Mouse (Mus musculus): ENCODE measurements around the gene Adora3.

Adora3 gene

GRCm38 (mm10) chr3:105870558-105870957, at the start of gene Adora3, which contains the start of gene Tmigd3:
Adora3 (plus strand) TSS chr3:105870858.
Tmigd3 (plus strand) TSS chr3:105870903.
- no peak for DNase-seq (ENCODE audit: low read depth, low spot score)

- no peak for DNase-seq (ENCODE audit: low read depth, low spot score)
Measured at GRCm38 (mm10) chr3:105821504-105821903, 49.2 kb upstream of the Adora3 start.

- no peak for DNase-seq (ENCODE audit: low read depth, low spot score)
Measured at GRCm38 (mm10) chr3:105823609-105824008, 47.0 kb upstream of the Adora3 start.

GRCm38 (mm10) chr3:105824103-105824502, 46.6 kb upstream of the Adora3 start:
- DNase-seq (ENCODE audit: low read depth, low spot score) = no peak

GRCm38 (mm10) chr3:105824704-105825103, 46.0 kb upstream of the Adora3 start:
- DNase-seq (ENCODE audit: low read depth, low spot score) = no peak

- no peak for DNase-seq (ENCODE audit: low read depth, low spot score)
Measured at GRCm38 (mm10) chr3:105825501-105826161, 45.0 kb upstream of the Adora3 start.

- no peak for DNase-seq (ENCODE audit: low read depth, low spot score)
Measured at GRCm38 (mm10) chr3:105831584-105831983, 39.1 kb upstream of the Adora3 start.

GRCm38 (mm10) chr3:105835875-105836274, 34.8 kb upstream of the Adora3 start:
- no peak for DNase-seq (ENCODE audit: low read depth, low spot score)

- DNase-seq (ENCODE audit: low read depth, low spot score) = no peak
Measured at GRCm38 (mm10) chr3:105836883-105837282, 33.8 kb upstream of the Adora3 start.

- no peak for DNase-seq (ENCODE audit: low read depth, low spot score)
Measured at GRCm38 (mm10) chr3:105838655-105839054, 32.0 kb upstream of the Adora3 start.

- no peak for DNase-seq (ENCODE audit: low read depth, low spot score)
Measured at GRCm38 (mm10) chr3:105839836-105840235, 30.8 kb upstream of the Adora3 start.

- no peak for DNase-seq (ENCODE audit: low read depth, low spot score)
Measured at GRCm38 (mm10) chr3:105846294-105847069, 24.2 kb upstream of the Adora3 start.

- no peak for DNase-seq (ENCODE audit: low read depth, low spot score)
Measured at GRCm38 (mm10) chr3:105853781-105854180, 16.9 kb upstream of the Adora3 start.

- no peak for DNase-seq (ENCODE audit: low read depth, low spot score)
Measured at GRCm38 (mm10) chr3:105854786-105855185, 15.9 kb upstream of the Adora3 start.

GRCm38 (mm10) chr3:105857513-105857912, 13.1 kb upstream of the Adora3 start:
- no peak for DNase-seq (ENCODE audit: low read depth, low spot score)

GRCm38 (mm10) chr3:105861747-105862366, 8.8 kb upstream of the Adora3 start:
- no peak for DNase-seq (ENCODE audit: low read depth, low spot score)

GRCm38 (mm10) chr3:105864123-105864522, 6.5 kb upstream of the Adora3 start:
- no peak for DNase-seq (ENCODE audit: low read depth, low spot score)

GRCm38 (mm10) chr3:105865122-105865521, 5.5 kb upstream of the Adora3 start:
- DNase-seq (ENCODE audit: low read depth, low spot score) = no peak

- no peak for DNase-seq (ENCODE audit: low read depth, low spot score)
Measured at GRCm38 (mm10) chr3:105868135-105868534, 2.5 kb upstream of the Adora3 start.

- no peak for DNase-seq (ENCODE audit: low read depth, low spot score)
Measured at GRCm38 (mm10) chr3:105872034-105872433, 1.4 kb downstream of the Adora3 start.

GRCm38 (mm10) chr3:105872579-105872978, 1.9 kb downstream of the Adora3 start:
- no peak for DNase-seq (ENCODE audit: low read depth, low spot score)

Data from WW6 (cell line).